Mouse (Mus musculus): ENCODE measurements around the gene Kcnq2.

DNA sequence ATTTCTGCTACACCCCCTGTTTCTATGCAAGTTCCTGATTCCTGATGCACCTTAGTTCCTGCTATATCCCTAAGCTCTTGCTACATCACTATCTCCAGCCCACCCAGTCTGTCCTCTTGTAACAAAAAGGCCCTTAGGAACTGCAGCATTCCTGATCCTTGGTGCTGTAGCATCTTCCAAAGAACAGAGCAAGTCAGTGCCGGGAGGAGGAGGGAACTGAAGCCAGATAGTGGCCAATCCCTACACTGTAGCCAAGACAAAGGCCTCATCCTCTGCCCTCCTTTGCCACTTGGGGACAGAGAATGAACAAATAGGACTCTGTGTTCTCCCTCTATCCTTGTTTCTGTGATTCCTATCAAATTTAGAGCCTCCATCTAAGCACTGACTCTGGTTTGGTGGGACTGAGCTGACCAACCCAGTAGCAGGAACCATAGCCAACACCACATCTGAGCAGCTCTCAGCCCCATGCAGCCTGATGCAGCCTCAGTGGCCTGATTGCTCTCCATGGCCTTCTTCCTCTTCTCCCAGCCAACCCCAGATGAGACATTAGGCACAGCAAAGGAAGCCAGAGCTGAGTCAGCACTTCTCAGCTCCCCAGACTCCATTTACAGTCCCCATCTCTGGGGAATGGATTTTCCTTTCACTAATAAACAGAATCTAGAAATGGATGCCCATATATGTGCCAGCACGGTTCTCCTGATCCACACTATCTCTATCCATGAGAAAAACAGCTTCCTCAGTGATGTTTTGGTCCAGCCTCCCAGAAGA lies 8.6 kb upstream of the Kcnq2 start:
- TF ChIP-seq CTCF (IDR thresholded peaks at IDR 0.05; ENCODE audit: extremely low read depth, insufficient read depth, insufficient read length, insufficient replicate concordance) (no peak), POLR2A (IDR thresholded peaks at IDR 0.05; ENCODE audit: low read depth, low read length) (no peak)

Data from spleen, adult 2 months (tissue).